Mouse (Mus musculus) liver, postnatal 0 days (tissue): ENCODE results near the gene Mdm1.

Experiments used
- CTCF ChIP-seq: sonication (generic); IDR thresholded peaks from 2 replicates; pipeline ENCODE4 v1.5.1; 2016; ENCODE audit warnings: antibody characterized with exemption, low read depth
- EP300 ChIP-seq: IDR thresholded peaks from 2 replicates; pipeline ENCODE4 v1.6.1; 2016; ENCODE audit warnings: antibody characterized with exemption, low read depth, mild to moderate bottlenecking

GRCm38 (mm10) chr10:118093728-118094127 is 47.9 kb upstream of the Mdm1 start:
- TF ChIP-seq CTCF (no peak), EP300 (no peak)
